Mouse (Mus musculus) MEL (cell line): ENCODE measurements around the gene Unc5cl.

ENCODE experiments used
- CHD2 ChIP-seq: IDR thresholded peaks from 2 replicates; pipeline ENCODE4 v1.6.1; 2011; ENCODE audit warnings: low read length, improper control_type of control experiment
- CTCF ChIP-seq, 3 experiments: IDR thresholded peaks in 2 of 3; conservative IDR thresholded peaks in 1 of 3; 2 replicates each; pipeline ENCODE4 v1.5.1; 2011 to 2012; ENCODE audit warnings: low read length in 3 of 3, low read depth in 2 of 3, mild to moderate bottlenecking in 2 of 3, improper control_type of control experiment in 1 of 3, inconsistent platforms in 1 of 3, mixed read lengths in 1 of 3, moderate library complexity in 1 of 3; ENCODE audit not compliant: control insufficient read depth in 1 of 3, insufficient read depth in 1 of 3, poor library complexity in 1 of 3, severe bottlenecking in 1 of 3
- EP300 ChIP-seq, 2 experiments: IDR thresholded peaks; 2 replicates each; pipeline ENCODE4 v1.6.1; 2011; ENCODE audit warnings: improper control_type of control experiment in 2 of 2, low read length in 2 of 2, low read depth in 1 of 2, mild to moderate bottlenecking in 1 of 2
- GABPA ChIP-seq: IDR thresholded peaks from 2 replicates; pipeline ENCODE4 v1.6.1; 2012; ENCODE audit warnings: low read depth, mild to moderate bottlenecking, inconsistent platforms, low read length, improper control_type of control experiment, moderate library complexity
- JUND ChIP-seq: IDR thresholded peaks from 2 replicates; pipeline ENCODE4 v1.6.1; 2011; ENCODE audit warnings: low read depth, mild to moderate bottlenecking, improper control_type of control experiment, low read length
- KAT2A ChIP-seq: conservative IDR thresholded peaks from 2 replicates; pipeline ENCODE4 v1.6.1; 2012; ENCODE audit warnings: low read depth, low read length, improper control_type of control experiment, inconsistent platforms
- MAZ ChIP-seq: IDR thresholded peaks from 2 replicates; pipeline ENCODE4 v1.6.1; 2012; ENCODE audit warnings: low read depth, mild to moderate bottlenecking, inconsistent platforms, low read length, improper control_type of control experiment
- MEF2A ChIP-seq: IDR thresholded peaks from 2 replicates; pipeline ENCODE4 v1.6.1; 2014; ENCODE audit warnings: low read depth, mild to moderate bottlenecking, inconsistent platforms, low read length, improper control_type of control experiment; ENCODE audit not compliant: poor library complexity, insufficient replicate concordance, severe bottlenecking; ENCODE audit errors: extremely low read depth
- POLR2A ChIP-seq, 2 experiments: IDR thresholded peaks; 2 replicates each; pipeline ENCODE4 v1.6.1; 2011 to 2012; ENCODE audit warnings: low read length in 2 of 2, mild to moderate bottlenecking in 2 of 2, control low read depth in 1 of 2, improper control_type of control experiment in 1 of 2, low read depth in 1 of 2, moderate library complexity in 1 of 2; ENCODE audit not compliant: control insufficient read depth in 1 of 2, insufficient read depth in 1 of 2, poor library complexity in 1 of 2
- SIN3A ChIP-seq: IDR thresholded peaks from 2 replicates; pipeline ENCODE4 v1.6.1; 2012; ENCODE audit warnings: low read length, improper control_type of control experiment, inconsistent platforms
- TAL1 ChIP-seq: IDR thresholded peaks from 2 replicates; pipeline ENCODE4 v1.6.1; 2012; ENCODE audit warnings: mild to moderate bottlenecking, inconsistent platforms, low read length, moderate library complexity, mixed read lengths
- UBTF ChIP-seq: IDR thresholded peaks from 2 replicates; pipeline ENCODE4 v1.6.1; 2012; ENCODE audit warnings: low read depth, mild to moderate bottlenecking, inconsistent platforms, low read length, improper control_type of control experiment, moderate library complexity, borderline replicate concordance; ENCODE audit not compliant: insufficient read depth
- USF2 ChIP-seq, 2 experiments: IDR thresholded peaks; 2 replicates each; pipeline ENCODE4 v1.6.1; 2011 to 2012; ENCODE audit warnings: improper control_type of control experiment in 2 of 2, low read length in 2 of 2, borderline replicate concordance in 1 of 2, inconsistent platforms in 1 of 2, low read depth in 1 of 2, mild to moderate bottlenecking in 1 of 2; ENCODE audit not compliant: insufficient read depth in 1 of 2

DNA sequence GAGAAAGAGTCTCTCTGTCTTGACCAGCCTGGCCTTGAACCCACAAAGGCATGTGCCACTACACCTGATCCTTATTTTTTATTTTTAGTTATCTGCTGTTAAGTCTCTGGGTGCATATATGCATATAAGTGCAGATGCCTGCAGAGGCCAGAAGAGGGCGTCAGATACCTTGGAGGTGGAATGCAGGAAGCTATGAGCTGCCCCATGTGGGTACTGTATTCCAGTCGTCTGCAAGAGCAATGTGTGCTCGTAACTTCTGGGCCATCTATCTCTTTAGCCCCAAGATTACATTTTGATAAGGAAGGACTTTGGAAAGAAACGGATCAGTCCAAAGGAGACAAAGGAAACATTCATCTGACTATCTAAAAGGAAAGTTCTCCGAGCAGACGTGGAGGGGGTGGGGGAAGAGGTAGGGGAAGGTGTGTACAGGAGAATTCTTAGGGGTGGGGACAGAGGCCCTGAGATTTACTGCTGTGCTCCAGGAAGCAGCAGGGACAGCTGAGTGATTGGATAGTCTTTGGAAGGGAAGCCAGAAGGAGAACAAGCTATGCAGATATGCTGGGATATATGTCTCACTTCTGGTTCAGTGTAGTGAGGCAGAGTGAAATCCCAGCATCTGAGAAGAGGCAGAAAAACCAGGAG, 20.9 kb upstream of the Unc5cl start:
- TF ChIP-seq CTCF (IDR thresholded peaks at IDR 0.05 in 2 of 3, conservative IDR thresholded peaks at IDR 0.05 in 1 of 3; ENCODE audit: control insufficient read depth in 1 of 3, insufficient read depth in 1 of 3, low read depth in 2 of 3, low read length in 3 of 3, poor library complexity in 1 of 3, severe bottlenecking in 1 of 3) (peak; percentile 47 to 54 (median 53)), KAT2A (no peak), UBTF (no peak), CHD2 (no peak), EP300 (IDR thresholded peaks at IDR 0.05; ENCODE audit: low read depth in 1 of 2, low read length in 2 of 2) (no peak), MAZ (no peak), POLR2A (IDR thresholded peaks at IDR 0.05; ENCODE audit: control insufficient read depth in 1 of 2, insufficient read depth in 1 of 2, low read depth in 1 of 2, low read length in 2 of 2, poor library complexity in 1 of 2) (no peak), TAL1 (no peak), USF2 (IDR thresholded peaks at IDR 0.05; ENCODE audit: borderline replicate concordance in 1 of 2, insufficient read depth in 1 of 2, low read depth in 1 of 2, low read length in 2 of 2) (no peak), SIN3A (no peak), JUND (no peak), MEF2A (no peak), GABPA (no peak)
